Mouse (Mus musculus) neutrophil, adult 5-6 weeks (primary cell): ENCODE results near the gene Fam49a. TPM values are rescaled to one million over a fixed set of nuclear protein-coding genes. Genes with fewer than 3 reads are reported as not detected.

Experiments used
- ATAC-seq: fragments of 151-379, 151-347 bp; 2 replicates; pipeline ENCODE4 v1.8.0; 2017; ENCODE audit warnings: mild to moderate bottlenecking, moderate TSS enrichment; ENCODE audit not compliant: insufficient number of reproducible peaks, poor library complexity, low FRiP score, severe bottlenecking; ENCODE audit errors: extremely low read depth
- total RNA-seq: library from RNA; stranded (forward); fragments of 200-1000 nt; gene quantifications from 2 replicates; pipeline ENCODE4 v1.2.3, GENCODE M21; 2017

Fam49a gene
- total RNA-seq, 1 experiment from 2014 or later, result 36.1 TPM

GRCm38 (mm10) chr12:12343320-12343719 lies 81.4 kb downstream of the Fam49a start:
- ATAC-seq, result no peak

GRCm38 (mm10) chr12:12348625-12349024 lies 86.7 kb downstream of the Fam49a start:
- no peak for ATAC-seq

- no peak for ATAC-seq
Observed at GRCm38 (mm10) chr12:12349645-12350288, 87.8 kb downstream of the Fam49a start.

- no peak for ATAC-seq
Observed at GRCm38 (mm10) chr12:12351816-12352552, 90.0 kb downstream of the Fam49a start.

GRCm38 (mm10) chr12:12354115-12354653 lies 92.2 kb downstream of the Fam49a start:
- ATAC-seq, result no peak

- no peak for ATAC-seq
Observed at GRCm38 (mm10) chr12:12356048-12356447, 94.1 kb downstream of the Fam49a start.

DNA sequence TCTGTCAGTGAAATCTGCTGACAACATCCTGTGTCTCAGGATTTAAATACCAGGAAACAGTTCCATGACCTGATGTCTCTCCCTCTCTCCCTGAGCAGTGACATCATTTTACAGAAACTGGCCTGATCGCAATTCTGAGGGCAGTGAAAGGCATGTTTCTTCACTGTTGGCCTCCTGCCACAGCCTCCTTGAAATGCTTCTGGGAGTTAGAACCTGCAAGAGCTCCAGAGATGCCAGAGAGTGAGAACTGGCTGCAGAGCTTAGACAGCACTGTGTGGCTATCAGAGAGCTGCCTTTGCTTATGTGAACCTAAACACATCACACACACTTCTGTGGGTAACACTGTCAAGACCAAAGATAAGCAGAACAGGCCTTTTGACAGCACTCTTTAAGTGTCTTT lies 94.5 kb downstream of the Fam49a start:
- ATAC-seq, result no peak

GRCm38 (mm10) chr12:12356946-12357345 lies 95.0 kb downstream of the Fam49a start:
- no peak for ATAC-seq

- ATAC-seq, result no peak
Observed at GRCm38 (mm10) chr12:12359923-12360322, 98.0 kb downstream of the Fam49a start.

DNA sequence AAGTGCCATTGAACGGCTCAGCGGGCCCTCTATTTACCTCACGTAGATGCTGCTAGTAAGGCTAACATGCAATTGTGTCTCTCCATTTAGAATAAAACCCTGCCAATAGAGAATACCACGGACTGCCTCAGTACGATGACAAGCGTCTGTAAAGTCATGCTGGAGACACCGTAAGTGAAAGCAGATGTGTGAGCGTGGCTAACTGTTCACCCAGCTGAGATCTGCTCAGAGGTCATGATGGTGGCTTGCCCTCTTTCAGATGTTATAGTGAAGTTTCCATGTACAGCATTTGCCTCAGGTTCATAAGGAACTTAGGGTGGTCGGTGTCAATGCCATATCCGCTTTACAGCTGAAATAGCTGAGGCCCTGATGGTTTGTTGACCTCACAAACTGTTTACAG lies 100.4 kb downstream of the Fam49a start:
- no peak for ATAC-seq

DNA sequence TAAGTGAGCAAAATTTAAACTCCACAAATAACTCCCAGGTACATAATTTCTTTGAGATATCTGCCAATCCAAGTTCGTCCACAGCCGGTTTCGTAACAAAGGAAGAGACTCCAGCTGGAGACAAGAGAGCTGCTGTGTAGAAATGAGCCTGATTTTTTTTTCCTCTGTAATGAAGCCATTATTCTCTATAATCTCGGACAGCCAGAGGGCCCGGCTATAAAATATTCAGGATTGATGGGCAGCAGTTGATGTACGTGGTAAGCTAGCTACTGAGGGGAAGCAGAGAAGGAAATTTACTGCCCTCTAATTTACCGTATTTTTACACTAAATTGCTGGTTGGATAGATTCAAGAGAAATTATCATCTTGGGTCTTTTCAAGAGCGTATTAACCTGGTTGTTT lies 102.3 kb downstream of the Fam49a start:
- no peak for ATAC-seq

- no peak for ATAC-seq
Observed at GRCm38 (mm10) chr12:12367423-12367822, 105.5 kb downstream of the Fam49a start.

GRCm38 (mm10) chr12:12373111-12373862 lies 111.3 kb downstream of the Fam49a start:
- ATAC-seq, result no peak

- no peak for ATAC-seq
Observed at GRCm38 (mm10) chr12:12379056-12379455, 117.1 kb downstream of the Fam49a start.

DNA sequence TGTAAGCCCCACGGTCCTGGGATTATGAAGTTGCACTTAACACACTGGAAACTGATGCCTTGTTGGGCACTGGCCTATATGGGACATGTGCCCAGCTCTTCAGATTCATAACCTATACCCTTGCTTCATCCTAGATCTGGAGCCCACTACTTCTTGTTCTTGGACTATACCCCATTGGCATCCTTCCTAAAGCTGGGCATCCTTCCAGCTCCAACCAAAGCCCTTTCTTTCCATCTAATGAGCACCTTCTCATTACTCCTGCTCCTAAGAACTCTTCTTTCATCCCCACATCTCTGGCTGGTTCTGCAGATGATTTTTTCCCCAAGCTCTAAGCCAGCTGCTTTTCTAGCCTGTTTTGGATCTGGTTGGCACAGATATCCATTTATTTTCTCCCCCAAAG lies 127.3 kb downstream of the Fam49a start:
- ATAC-seq, result no peak

- no peak for ATAC-seq
Observed at GRCm38 (mm10) chr12:12396224-12396623, 134.3 kb downstream of the Fam49a start.

DNA sequence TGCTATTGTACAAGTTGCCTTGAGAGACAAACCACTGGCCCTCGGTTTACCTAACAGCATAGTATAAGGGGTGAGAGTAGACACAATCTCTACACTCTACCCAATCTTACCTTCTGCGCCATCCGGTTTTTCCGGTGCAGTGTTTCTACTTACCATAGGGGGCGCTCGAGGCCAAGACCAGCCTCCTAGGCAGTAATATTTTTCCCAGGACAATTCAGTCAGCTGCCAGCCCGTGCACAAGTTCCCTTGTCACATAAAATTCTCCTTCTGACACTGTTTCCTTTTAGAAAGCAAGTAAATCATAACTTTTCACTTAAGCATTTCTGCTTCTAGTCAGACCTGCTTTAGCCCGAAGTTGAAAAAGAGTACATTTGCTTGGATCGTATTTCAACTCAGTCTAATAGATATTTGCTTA lies 139.1 kb downstream of the Fam49a start:
- ATAC-seq, result no peak; the same call in 1 of the 2 replicates

- no peak for ATAC-seq
Observed at GRCm38 (mm10) chr12:12401504-12401903, 139.6 kb downstream of the Fam49a start.

GRCm38 (mm10) chr12:12405491-12406110 lies 143.7 kb downstream of the Fam49a start:
- ATAC-seq, result no peak
